Mouse (Mus musculus) kidney, adult 2 months (tissue): ENCODE results near the gene Gm20708.
"Not testable (repeated sequence)": the region's sequence is repeated elsewhere in the genome, so short reads cannot be mapped to it uniquely, and the experiment has no call there.

Source experiments
- CTCF ChIP-seq: fragments of 200-500 bp; conservative IDR thresholded peaks from 2 replicates; pipeline ENCODE4 v1.5.1; 2011; ENCODE audit warnings: low read depth, mild to moderate bottlenecking, control low read depth, low read length, moderate library complexity, mixed read lengths; ENCODE audit not compliant: insufficient read depth, insufficient read length
- POLR2A ChIP-seq: fragments of 200-500 bp; IDR thresholded peaks from one replicate; pipeline ENCODE4 v1.6.1; 2011; ENCODE audit warnings: low read depth, low read length, control low read depth

GRCm38 (mm10) chr11:117815850-117816249 lies 6.4 kb downstream of the Gm20708 start:
- TF ChIP-seq POLR2A, CTCF: not testable (repeated sequence)
